Mouse (Mus musculus) left cerebral cortex, postnatal 25 days (tissue): ENCODE data around the gene Klhdc8a. TPM values are rescaled to one million over a fixed set of nuclear protein-coding genes. Genes with fewer than 3 reads are reported as not detected.
"Not testable (repeated sequence)": the region's sequence is repeated elsewhere in the genome, so short reads cannot be mapped to it uniquely, and the experiment has no call there.

ENCODE experiments used
- DNase-seq, 2 experiments: peaks; one replicate each; pipeline ENCODE4 v3.0.0; 2022; ENCODE audit warnings: low spot score in 2 of 2, mixed read lengths in 1 of 2
- intact Hi-C: fragments of 180-260 bp; cut with DNase I; formaldehyde crosslinking; loops from one replicate; pipeline ENCODE4 v1.15.1; 2025
- total RNA-seq, 2 experiments: library from RNA; stranded (reverse); gene quantifications; 2 replicates each; pipeline ENCODE4 v1.2.3; 2021

Klhdc8a gene
- 10 to 100 TPM; 11.3 to 14.1 TPM for total RNA-seq

DNA sequence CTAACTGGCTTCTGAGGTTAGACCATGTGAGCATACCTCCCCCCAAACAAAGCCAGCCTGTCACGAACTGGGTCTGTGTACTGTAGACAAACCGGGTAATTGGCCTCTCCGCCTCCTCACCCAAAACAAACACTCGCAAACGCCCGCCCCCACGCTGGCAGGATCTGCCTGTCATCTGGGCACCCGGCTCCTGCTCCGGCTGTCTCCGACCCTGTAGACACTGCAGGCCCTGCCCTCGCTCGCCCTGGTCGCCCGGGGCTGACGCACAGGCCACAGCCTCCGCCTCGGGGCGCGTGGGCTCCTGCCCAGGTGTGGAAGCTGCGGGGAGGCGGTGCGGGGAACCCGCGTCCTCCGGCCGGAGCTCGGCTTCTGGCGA, at the start of gene Klhdc8a:
Gene Klhdc8a, plus strand, starts transcription at position 202 of the 376 bp plus-strand sequence.
- DNase-seq, result peak; percentile 52 to 59
- intact Hi-C loops, result no loop called here

DNA sequence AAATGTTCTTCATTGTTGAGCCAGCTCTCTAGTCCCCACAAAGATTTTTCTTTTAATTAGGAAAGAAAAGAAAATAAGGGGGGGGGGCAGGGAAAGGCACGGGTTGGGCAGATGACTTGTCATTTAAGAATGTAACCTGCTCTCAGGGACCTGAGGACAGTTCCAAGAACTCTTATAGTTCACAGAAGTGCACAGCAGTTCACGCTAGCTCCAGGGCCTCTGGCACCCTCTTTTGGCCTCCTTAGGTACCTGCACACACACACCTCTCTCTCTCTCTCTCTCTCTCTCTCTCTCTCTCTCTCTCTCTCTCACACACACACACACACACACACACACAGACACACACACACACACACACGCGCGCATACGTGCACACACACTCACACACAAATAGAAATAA, 44.0 kb upstream of the Klhdc8a start:
- intact Hi-C loops, result no loop called here
- no peak for DNase-seq

DNA sequence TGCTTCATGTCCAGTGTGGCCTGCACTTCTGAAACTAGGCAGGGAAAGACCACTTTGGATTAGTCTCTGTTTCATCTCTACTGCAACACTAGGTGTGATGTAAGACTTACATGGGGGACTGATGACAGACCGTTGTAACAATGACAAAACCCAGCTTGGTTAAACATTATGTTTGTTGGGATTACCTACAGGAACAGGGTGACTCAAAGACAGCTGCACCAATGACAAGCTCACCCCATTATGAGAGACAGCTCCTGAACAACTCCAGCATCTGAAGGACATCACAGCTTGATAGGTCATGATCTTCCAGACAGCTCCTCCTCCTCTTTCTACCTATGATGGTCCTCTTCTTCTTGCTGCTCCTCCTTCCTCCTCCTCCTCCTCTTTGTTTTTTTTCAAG, 38.1 kb upstream of the Klhdc8a start:
- no peak for DNase-seq
- intact Hi-C loops, result no loop called here

DNA sequence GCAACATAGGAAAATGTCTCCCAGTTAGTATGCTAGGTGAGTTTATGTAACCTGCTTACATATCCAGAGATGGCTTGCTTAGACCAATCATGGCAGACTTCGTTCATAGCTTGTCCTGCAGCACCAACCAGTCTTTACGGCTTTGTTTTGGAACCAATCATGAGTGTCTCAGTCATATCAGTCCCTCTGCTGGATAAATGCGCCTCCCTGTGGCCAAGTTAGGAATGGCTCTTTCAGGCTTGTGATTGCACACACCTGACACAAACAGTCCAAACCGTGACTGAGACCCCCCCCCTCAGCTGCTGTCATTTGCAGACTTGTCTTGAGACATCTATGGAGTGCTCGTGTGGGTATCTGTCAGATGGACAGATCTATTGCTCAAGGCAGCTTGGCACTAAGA, 37.4 kb upstream of the Klhdc8a start:
- no peak for DNase-seq
- intact Hi-C loops, result no loop called here

DNA sequence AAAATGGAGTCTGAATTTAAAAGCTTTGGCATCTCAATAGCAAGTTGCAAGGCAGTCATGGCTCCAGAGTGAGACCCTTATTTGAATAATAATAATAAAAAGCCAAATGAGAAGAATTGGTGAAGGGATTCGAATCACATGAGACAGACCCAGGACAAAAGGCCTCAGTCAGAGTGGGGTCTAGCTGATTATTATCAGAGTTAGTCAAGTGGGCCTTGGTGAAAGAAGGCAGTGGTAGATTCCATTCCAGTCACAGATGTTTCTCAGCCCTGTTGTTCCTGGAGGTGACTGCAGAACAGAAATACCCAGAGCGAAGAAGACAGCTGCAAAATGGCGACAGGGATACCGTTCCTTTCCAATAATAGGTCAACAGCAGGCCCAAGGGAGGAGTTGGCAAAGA, 34.8 kb upstream of the Klhdc8a start:
- DNase-seq, result no peak

DNA sequence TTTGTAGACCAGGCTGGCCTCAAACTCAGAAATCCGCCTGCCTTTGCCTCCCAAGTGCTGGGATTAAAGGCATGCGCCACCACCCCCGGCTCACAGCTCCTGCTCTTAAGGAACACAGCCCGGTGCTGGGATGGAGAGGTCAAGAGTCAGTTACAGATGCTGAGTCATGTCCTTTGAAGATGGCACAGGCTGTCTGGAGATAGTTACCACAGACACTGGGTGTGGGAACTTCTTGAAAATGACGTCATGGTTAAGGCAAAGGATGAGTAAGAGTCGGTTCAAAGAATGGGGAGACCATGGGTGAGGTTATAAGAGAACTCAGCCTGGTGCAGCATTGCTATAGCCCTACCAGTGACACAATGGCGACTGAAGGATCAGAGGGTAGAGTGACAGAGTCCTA, 33.8 kb upstream of the Klhdc8a start:
- intact Hi-C loops, result no loop called here
- no peak for DNase-seq

More for the DNA sequence above, 34.8 kb upstream of the Klhdc8a start:
- intact Hi-C loops, result no loop called here

DNA sequence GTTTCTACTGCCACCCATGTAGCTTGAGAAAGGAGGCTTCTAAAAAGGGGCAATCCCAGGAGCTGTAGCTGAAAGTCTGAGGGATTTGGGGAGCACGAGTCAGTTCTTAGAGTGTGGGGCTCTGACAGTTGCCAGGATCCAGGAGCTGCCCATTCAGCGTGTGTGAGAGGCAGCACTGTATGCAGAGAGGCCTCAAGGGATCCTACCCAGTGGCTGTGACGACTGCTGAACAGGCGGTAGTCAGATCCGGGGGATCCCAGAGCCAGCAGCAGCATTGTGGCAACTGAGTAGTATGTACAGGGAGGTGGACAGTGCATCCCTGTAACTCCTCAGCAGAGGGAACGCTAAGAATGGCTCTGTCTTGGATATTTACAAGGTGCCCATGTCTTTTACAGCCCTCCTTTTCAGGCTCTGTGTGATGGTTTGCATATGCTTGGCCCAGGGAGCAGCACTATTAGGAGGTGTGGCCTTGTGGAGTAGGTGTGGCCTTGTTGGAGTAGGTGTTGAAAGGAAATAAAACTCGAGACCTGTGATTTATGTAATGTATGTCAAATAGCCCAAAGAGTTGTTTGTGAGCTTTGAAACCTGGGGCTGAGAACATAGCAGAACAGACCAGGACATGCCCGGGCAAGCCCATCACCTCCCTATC, 33.1 kb upstream of the Klhdc8a start:
- no peak for DNase-seq
- intact Hi-C loops, result no loop called here

DNA sequence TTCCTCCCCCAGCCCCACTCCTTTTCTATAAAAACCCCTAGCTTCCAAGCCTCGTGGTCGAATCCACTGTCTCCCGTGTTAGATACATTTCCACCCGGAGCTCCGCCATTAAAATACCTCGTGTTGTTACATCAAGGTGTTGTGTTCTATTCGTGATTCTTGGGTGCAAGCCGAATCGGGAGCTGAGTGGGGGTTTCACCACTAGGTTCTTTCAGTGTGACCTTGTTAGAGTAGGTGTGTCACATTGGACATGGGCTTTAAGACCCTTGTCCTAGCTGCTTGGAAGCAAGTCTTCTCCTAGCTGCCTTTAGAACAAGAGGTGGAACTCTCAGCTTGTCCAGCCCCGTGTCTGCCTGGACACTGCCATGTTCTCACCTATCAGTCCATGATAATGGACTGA, 32.5 kb upstream of the Klhdc8a start:
- intact Hi-C loops, result no loop called here
- DNase-seq, result no peak

DNA sequence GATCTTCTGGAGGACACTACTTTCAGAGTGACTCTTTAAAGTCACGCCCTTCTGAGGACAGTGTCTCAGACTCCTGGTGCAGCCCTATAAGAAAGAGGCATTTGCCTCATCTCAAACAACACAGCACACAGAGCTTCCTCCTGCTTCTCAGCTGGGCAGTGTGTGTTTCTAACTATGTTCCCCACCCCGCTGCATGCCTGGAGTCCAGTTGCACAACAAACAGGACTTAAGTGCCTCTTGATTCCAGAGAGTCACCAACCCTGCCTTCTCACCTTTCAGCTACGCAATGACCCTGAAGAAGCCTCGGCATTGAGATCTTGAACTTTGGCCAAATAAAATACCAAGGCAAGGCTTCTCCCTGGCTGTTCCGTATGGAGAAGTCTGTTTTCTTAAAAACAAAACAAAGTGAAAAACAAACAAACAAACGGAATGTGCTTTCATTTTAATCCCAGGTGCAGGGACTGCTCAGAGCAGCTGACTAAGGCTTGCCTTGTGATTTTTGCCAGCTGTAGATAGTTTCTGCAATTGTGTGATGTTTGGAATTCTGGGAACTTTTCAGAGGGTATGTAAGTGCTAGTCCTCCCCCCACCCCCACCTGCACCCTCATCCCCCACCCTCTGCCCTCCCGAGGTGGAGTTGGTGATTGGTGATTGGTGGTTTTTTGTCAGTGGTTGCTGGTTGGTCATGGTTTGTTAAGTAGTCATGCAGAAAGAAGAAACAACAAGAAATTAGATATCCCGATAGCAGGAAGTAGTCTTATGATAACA, 31.5 kb upstream of the Klhdc8a start:
- intact Hi-C loops, result no loop called here
- DNase-seq, result no peak

DNA sequence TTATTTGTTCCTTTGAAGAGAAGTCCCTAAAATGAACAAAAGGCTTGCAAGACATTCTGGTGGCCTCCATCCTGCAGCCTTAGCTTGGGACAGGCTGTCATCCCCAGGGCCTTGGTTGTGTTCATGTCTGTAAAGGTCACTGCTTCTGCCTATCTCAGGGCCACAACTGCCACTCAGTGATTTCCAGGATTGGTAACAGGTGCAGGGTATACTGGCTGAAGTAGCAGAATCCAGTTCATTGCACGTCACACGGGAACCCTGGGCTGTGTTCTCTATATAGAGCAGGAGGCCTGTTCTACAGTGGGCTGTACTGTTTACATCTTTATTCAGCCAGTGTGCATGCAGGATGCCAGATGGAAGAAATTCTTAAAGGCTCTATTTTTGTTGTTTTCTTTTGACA, 30.5 kb upstream of the Klhdc8a start:
- intact Hi-C loops, result no loop called here
- DNase-seq, result peak; percentile 42 to 47

DNA sequence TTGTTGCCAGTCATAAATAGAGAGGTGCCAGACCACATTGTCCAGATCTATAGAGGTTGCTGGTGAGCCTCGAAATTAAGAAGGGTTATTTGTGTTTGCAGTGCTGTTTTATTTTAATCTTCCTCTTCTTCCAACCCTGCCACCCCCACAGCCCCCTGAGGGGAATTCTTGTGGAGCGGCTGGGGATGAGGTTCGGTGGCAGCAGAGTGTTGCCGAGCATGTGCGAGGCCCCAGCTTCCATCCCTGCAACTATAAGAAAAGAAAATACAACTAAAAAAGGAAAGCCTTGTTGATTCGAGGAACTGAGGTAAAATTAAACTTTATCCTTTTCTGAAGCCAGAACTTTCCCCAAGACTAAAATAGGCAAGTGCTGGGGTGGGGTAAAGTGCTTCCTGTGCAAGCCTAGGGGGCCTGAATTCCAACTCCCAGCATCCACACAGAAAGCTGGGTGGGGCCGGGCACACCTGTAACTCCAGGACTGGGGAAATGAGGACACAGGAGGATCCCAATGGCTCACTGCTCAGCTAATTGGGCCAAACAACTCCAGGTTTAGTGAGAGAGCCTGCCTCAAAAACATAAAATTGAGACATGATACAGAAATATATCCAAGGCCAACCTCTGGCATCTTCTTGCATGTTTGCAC, 29.9 kb upstream of the Klhdc8a start:
- intact Hi-C loops, result no loop called here
- peak in 1 of 2 experiments; percentile 60 for DNase-seq

DNA sequence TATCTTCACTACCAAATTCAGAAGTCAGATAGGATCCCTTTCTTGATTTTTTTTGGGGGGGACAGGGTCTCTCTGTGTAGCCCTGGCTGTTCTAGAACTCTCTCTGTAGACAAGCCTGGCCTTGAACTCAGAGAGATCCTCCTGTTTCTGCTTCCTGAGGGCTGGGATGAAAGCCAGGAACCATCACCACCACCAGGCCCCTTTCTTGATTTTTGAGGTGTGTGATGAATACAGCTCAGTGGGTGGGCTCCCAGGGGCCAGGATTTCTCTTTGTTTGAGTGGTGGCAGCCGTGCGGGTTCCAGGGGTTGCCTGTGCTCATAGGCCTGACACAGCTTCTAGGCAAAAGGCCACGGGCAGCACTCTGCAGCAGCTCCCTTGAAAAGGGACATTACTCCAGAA, 27.2 kb upstream of the Klhdc8a start:
- intact Hi-C loops, result no loop called here
- no peak for DNase-seq

DNA sequence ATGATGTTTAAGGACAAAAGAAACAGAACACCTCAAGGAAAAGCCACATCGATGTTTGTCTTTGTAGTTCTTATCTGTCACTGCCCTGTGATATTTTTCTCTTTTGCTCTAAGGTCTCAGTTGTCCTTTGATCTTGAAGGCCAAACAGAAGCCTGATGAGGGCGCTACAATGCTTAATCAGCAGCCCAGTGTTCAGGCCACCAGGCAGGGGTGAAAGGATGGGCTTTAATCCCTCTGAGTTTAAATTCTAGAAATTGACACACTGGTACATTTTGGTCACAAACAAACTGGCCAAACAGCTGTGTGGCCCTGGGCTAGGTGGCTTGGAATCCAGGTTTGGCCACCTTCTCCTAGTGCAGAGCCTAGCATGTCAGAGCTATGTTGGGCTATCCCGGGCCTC, 21.7 kb upstream of the Klhdc8a start:
- intact Hi-C loops, result no loop called here
- no peak for DNase-seq

DNA sequence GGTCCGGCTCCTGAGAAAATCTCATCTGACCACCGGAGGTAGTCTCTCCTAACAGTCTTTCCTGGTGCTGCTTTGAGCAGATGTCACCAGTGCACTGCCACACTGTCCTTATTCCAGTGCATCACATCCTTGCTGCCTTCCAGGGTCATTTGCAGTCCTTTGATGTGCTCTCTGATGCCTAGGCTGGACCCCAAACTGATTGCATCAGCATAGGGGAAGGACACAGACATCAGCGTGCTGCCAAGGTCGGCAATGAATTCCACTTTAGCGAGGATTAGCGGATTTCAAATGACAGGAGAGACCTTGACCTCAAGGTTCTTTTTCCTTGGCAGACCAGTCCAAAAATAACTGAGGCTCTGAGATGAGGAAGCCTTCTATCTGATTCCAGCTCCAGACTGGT, 21.3 kb upstream of the Klhdc8a start:
- intact Hi-C loops, result no loop called here

DNA sequence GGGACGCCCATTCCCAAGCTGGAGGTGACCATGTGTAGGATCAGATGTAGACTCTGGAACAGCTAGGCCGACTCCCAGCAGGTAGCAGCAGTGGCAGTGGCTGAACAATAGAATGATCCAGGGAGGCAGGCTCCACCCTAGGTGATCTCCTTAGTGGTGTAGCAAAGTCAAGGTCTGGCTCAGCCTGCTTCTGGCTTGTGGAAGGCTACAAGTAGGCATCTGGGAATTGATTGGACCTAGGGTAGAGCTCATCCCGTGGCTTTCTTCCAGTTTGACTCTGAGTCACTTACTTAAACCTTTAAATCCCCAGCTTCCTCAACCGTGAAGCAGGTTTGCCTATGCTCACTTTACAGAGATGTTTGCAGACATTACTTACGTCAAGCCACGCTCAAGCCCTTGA, 17.8 kb upstream of the Klhdc8a start:
- DNase-seq, intact Hi-C loops: not testable (repeated sequence)

More for the DNA sequence above, 21.3 kb upstream of the Klhdc8a start:
- DNase-seq, result no peak

DNA sequence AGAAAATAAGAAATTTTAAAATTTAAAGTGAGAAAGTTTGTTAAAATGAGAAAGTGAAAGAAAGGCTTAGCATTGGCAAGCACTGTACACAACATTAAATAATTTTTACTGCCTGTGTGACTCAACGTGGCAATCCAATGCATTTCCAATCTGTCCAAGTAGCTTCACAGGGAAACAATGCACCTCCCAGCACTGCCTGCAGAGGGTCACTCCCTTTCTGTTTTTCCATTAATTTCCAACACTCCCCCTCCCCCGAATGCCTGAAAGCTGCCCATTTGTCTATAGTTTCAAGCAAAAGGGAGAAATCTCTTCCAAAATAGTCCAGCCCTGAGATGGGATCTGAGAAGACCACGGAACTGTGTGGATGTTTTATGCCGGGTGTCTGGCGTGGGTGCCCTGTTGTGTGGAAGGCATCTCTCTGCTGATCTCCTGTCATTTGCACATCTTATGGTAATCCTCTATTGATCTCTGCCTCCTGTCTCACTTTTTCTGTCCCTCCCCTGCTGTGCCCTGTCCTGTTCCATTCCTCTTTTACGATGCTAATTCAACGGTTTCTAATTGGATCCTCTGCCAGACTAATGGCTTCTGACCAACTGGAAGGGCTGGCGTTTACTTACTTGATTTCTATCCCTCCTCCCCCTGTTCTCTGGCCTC, 16.8 kb upstream of the Klhdc8a start:
- intact Hi-C loops, result no loop called here

DNA sequence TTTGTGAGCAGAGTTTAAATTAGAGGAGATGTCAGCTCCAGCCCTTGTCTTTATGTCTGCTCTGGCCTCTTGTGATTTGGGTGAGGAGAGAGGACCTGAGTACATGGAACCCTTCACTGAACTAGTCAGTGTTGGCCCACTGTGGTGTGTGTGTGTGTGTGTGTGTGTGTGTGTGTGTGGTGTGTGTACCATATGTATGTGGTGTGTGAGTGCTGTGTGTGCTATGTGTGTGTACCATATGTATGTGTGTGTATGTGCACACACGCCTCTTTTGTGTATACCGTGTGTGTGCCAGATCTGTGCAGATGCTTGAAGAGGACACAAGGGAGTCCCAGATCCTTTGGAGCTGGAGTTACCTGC, 16.3 kb upstream of the Klhdc8a start:
- intact Hi-C loops, result no loop called here
- DNase-seq, result no peak

More for the DNA sequence above, 16.8 kb upstream of the Klhdc8a start:
- no peak for DNase-seq

DNA sequence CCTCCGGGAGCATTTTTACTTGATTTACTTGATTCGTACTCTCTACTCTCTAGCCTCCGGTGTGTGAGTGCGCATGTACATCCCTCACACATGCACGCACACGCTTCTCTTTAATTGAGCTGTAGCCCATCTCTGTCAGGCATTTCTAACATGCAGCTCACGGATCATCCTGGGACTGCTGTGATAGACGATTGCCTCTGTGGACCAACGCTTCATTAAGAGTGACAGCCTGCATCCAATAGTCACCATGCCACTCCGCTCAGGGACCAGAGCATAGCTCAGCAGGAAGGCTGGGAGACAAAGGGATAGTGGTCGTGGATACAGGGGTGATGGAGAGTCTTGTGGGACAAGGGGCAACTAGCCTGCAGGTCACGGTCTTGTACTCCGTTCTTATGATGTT, 15.4 kb upstream of the Klhdc8a start:
- DNase-seq, result no peak
- intact Hi-C loops, result no loop called here

DNA sequence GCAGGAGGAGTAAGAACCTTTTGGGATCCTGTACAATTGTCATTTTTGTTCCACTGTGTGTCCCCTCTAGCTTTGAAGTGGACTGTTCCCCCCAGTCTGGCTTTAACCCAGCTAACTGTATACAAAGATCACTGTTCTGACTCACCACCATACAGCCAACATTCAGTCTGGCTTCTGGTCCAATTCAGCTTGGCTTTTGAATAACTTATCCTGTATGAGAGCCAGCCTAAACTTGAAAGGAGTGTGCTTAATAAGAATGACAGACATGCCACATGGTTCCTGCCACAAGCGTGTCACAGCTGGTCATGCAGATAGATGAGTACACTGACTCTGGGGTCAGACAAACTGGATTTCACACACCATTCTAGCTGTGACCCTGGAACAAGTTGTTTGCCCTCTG, 11.7 kb upstream of the Klhdc8a start:
- intact Hi-C loops, result no loop called here

DNA sequence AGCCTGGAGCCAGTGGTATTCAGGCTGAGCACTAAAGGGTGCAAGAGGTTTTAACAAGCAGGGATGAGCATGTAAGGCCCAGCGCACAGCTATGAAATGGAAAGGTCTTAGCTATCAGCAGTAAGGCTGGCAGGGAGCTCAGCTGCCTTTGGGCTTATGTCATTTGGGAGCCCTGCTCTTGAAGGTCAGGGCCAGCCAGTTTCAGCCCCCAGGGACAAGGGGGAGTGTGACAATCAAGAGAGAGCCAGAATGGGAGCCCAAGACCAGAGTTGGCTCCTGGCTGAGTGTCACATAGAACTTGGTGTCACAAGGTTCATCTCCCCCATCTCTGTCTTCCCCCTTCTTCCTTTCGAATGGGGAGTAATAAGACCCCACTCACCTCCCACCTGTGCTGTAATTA, 11.0 kb upstream of the Klhdc8a start:
- intact Hi-C loops, result no loop called here
- no peak for DNase-seq

More for the DNA sequence above, 11.7 kb upstream of the Klhdc8a start:
- no peak for DNase-seq
